11 mouse cellular contexts compared by ENCODE assay signal in genomic region chr1:12000557-12000956, GRCm38 (mm10).
DNase-seq lines count a peak whose midpoint lies in the region; ATAC-seq lines count a peak whose summit lies in the region.
"Had no signal": no experiment of that assay in that cellular context is flagged by ENCODE, and none has a peak within 500 bp of the region (broad histone marks: within the 10 kb centered on the region; RNA-seq: fewer than 3 reads in every experiment).

No protein-coding gene starts in this region.

- H3K4me2 ChIP-seq in hindbrain, embryonic 11.5 days (replicated peaks; ENCODE audit: low read depth, low read length) = no peak overlapping the region
- H3K4me2 ChIP-seq in hindbrain, embryonic 13.5 days = no peak overlapping the region
- no peak overlapping the region for H3K4me2 ChIP-seq in neural tube, embryonic 12.5 days (replicated peaks)

- peak; percentile 85 for ATAC-seq in hindbrain, embryonic 11.5 days (ENCODE audit: low FRiP score)
- ATAC-seq in hindbrain, embryonic 13.5 days (ENCODE audit: low FRiP score) = peak; percentile 84
- ATAC-seq in neural tube, embryonic 12.5 days (ENCODE audit: low FRiP score, low read depth) = peak; percentile 73
- no peak for ATAC-seq in CD4-positive, CD25-positive, alpha-beta regulatory T cell, adult 4 months

- no peak overlapping the region for H3K9ac ChIP-seq in hindbrain, embryonic 11.5 days (ENCODE audit: low read depth, low read length)
- H3K9ac ChIP-seq in hindbrain, embryonic 13.5 days = no peak overlapping the region
- no peak overlapping the region for H3K9ac ChIP-seq in neural tube, embryonic 12.5 days

- WGBS in hindbrain, embryonic 11.5 days = 50% methylated on average over 4 of the region's 4 CpGs
- 68% methylated on average over 4 of the region's 4 CpGs for WGBS in hindbrain, embryonic 10.5 days
- WGBS in hindbrain, embryonic 13.5 days = 29% methylated on average over 4 of the region's 4 CpGs
- 23% methylated on average over 4 of the region's 4 CpGs for WGBS in neural tube, embryonic 12.5 days

- H3K4me1 ChIP-seq in hindbrain, embryonic 11.5 days (replicated peaks; ENCODE audit: control insufficient read depth, insufficient read depth, low read length) = no peaks in the 10 kb centered on the region
- no peaks in the 10 kb centered on the region for H3K4me1 ChIP-seq in hindbrain, embryonic 10.5 days (replicated peaks)
- peaks cover 5% of the 10 kb centered on the region for H3K4me1 ChIP-seq in hindbrain, embryonic 13.5 days (replicated peaks)
- peaks cover 5% of the 10 kb centered on the region; the same call in 1 of the 2 replicates for H3K4me1 ChIP-seq in neural tube, embryonic 12.5 days

- no peaks in the 10 kb centered on the region for H3K27me3 ChIP-seq in hindbrain, embryonic 11.5 days (ENCODE audit: control insufficient read depth, insufficient read depth, low read length)
- no peaks in the 10 kb centered on the region for H3K27me3 ChIP-seq in hindbrain, embryonic 10.5 days (ENCODE audit: insufficient read depth, poor library complexity, severe bottlenecking)
- no peaks in the 10 kb centered on the region for H3K27me3 ChIP-seq in hindbrain, embryonic 13.5 days
- no peaks in the 10 kb centered on the region for H3K27me3 ChIP-seq in neural tube, embryonic 12.5 days (replicated peaks)

- no peaks in the 10 kb centered on the region for H3K9me3 ChIP-seq in hindbrain, embryonic 11.5 days (ENCODE audit: control insufficient read depth, low read length)
- no peaks in the 10 kb centered on the region for H3K9me3 ChIP-seq in hindbrain, embryonic 10.5 days
- no peaks in the 10 kb centered on the region for H3K9me3 ChIP-seq in hindbrain, embryonic 13.5 days
- no peaks in the 10 kb centered on the region for H3K9me3 ChIP-seq in neural tube, embryonic 12.5 days

- H3K4me3 ChIP-seq in hindbrain, embryonic 11.5 days (ENCODE audit: low read depth, low read length) = no peak overlapping the region
- no peak overlapping the region for H3K4me3 ChIP-seq in hindbrain, embryonic 10.5 days
- H3K4me3 ChIP-seq in hindbrain, embryonic 13.5 days = no peak overlapping the region
- H3K4me3 ChIP-seq in neural tube, embryonic 12.5 days = no peak overlapping the region
- H3K4me3 ChIP-seq: erythroblast, embryonic 14.5 days had no signal

- DNase-seq in hindbrain, embryonic 11.5 days (ENCODE audit: low spot score) = peak; percentile 64
- no peak for DNase-seq in hindbrain, embryonic 10.5 days (ENCODE audit: low spot score)
- DNase-seq in embryo, embryonic 11 days = peak; percentile 67
- no peak for DNase-seq in layer of hippocampus, adult 9-10 months (ENCODE audit: low spot score)
- DNase-seq in cerebellum, adult 11 months = no peak
- DNase-seq: kidney, adult 18-20 months; lung, adult 18-20 months had no signal

- no peak overlapping the region for H3K27ac ChIP-seq in hindbrain, embryonic 11.5 days (ENCODE audit: low read depth, low read length)
- H3K27ac ChIP-seq in hindbrain, embryonic 10.5 days = no peak overlapping the region
- H3K27ac ChIP-seq in hindbrain, embryonic 13.5 days = no peak overlapping the region
- H3K27ac ChIP-seq in neural tube, embryonic 12.5 days = no peak overlapping the region

- no peaks in the 10 kb centered on the region for H3K36me3 ChIP-seq in hindbrain, embryonic 11.5 days (ENCODE audit: control insufficient read depth, insufficient read depth, low read length)
- no peaks in the 10 kb centered on the region for H3K36me3 ChIP-seq in hindbrain, embryonic 10.5 days
- no peaks in the 10 kb centered on the region for H3K36me3 ChIP-seq in hindbrain, embryonic 13.5 days
- no peaks in the 10 kb centered on the region for H3K36me3 ChIP-seq in neural tube, embryonic 12.5 days

Comparison
In these comparisons a context has a peak if more than half of its experiments do, and no peak if none do; other contexts are left out.
1. DNase-seq: peak in hindbrain, embryonic 11.5 days (single experiment) and embryo, embryonic 11 days (single experiment); none in hindbrain, embryonic 10.5 days (single experiment), layer of hippocampus, adult 9-10 months (single experiment) and cerebellum, adult 11 months (single experiment).